Mouse (Mus musculus) forebrain, embryonic 11.5 days (tissue): ENCODE data around the gene Rab17. TPM values are rescaled to one million over a fixed set of nuclear protein-coding genes. Genes with fewer than 3 reads are reported as not detected.

Experiments
- ATAC-seq: fragments of 200-750 bp; cut with Nextera tagmentation; replicated peaks from 2 replicates; pipeline ENCODE4 v1.8.0; 2017; ENCODE audit warnings: moderate TSS enrichment; ENCODE audit not compliant: low FRiP score
- DNase-seq: peaks from one replicate; pipeline ENCODE4 v3.0.0-alpha.2; 2017; ENCODE audit warnings: low spot score
- H3K27ac ChIP-seq: fragments of 300-500 bp; sonication (generic); 2 replicates; pipeline ENCODE4 v1.5.1; 2014; ENCODE audit warnings: low read depth, low read length
- H3K27me3 ChIP-seq: fragments of 300-500 bp; sonication (generic); 2 replicates; pipeline ENCODE4 v1.6.1; 2014; ENCODE audit warnings: mild to moderate bottlenecking, low read length, mixed read lengths; ENCODE audit not compliant: control insufficient read depth, insufficient read depth
- H3K36me3 ChIP-seq: fragments of 300-500 bp; sonication (generic); 2 replicates; pipeline ENCODE4 v1.6.1; 2014; ENCODE audit warnings: mild to moderate bottlenecking, low read length, moderate library complexity, mixed read lengths; ENCODE audit not compliant: control insufficient read depth, insufficient read depth
- H3K4me1 ChIP-seq: fragments of 300-500 bp; sonication (generic); replicated peaks from 2 replicates; pipeline ENCODE4 v1.6.1; 2014; ENCODE audit warnings: low read length, mixed read lengths; ENCODE audit not compliant: control insufficient read depth, insufficient read depth
- H3K4me2 ChIP-seq: fragments of 300-500 bp; sonication (generic); 2 replicates; pipeline ENCODE4 v1.6.1; 2014; ENCODE audit warnings: low read depth, mild to moderate bottlenecking, low read length, moderate library complexity, mixed read lengths; ENCODE audit not compliant: severe bottlenecking
- H3K4me3 ChIP-seq: fragments of 300-500 bp; sonication (generic); 2 replicates; pipeline ENCODE4 v1.5.1; 2014; ENCODE audit warnings: low read depth, low read length
- H3K9ac ChIP-seq: fragments of 300-500 bp; sonication (generic); 2 replicates; pipeline ENCODE4 v1.6.1; 2014; ENCODE audit warnings: low read length
- H3K9me3 ChIP-seq: fragments of 300-500 bp; sonication (generic); 2 replicates; pipeline ENCODE4 v1.6.1; 2016; ENCODE audit warnings: low read length, mixed read lengths; ENCODE audit not compliant: control insufficient read depth
- WGBS: fragments of 180-500 bp; shearing (Covaris S2); extraction: QIAGEN DNeasy Blood & Tissue Kit; methylation state at CpG from one replicate; pipeline ENCODE4 v1.1.7; 2014; 5-methylcytosine and 5-hydroxymethylcytosine counted together
- polyA plus RNA-seq: library from polyadenylated mRNA; unstranded; fragments of >200 nt; fragmentation: Nextera tagmentation; extraction: Ambion mirVana; gene quantifications from 2 replicates; pipeline ENCODE4 v1.2.1, GENCODE M21; 2014

Gene Rab17
- polyA plus RNA-seq, 1 experiment from 2014 or later, result not detected

- Histone ChIP-seq H3K4me2 (peak overlapping the region; percentile 13; the same call in 1 of the 2 replicates), H3K27ac (no peak overlapping the region)
These were observed 5.6 kb upstream of the Rab17 start for GRCm38 (mm10) chr1:90974906-90975649.

GRCm38 (mm10) chr1:90973574-90973911, 4.1 kb upstream of the Rab17 start:
- H3K27ac ChIP-seq, result no peak overlapping the region
- no peaks in the 10 kb centered on the region for H3K36me3 ChIP-seq
- no peaks in the 10 kb centered on the region for H3K9me3 ChIP-seq
- H3K4me3 ChIP-seq, result no peak overlapping the region
- H3K4me1 ChIP-seq, result peaks cover 4% of the 10 kb centered on the region; the same call in 1 of the 2 replicates
- H3K27me3 ChIP-seq, result no peaks in the 10 kb centered on the region
- H3K9ac ChIP-seq, result no peak overlapping the region
- ATAC-seq, result 0 out of 2 replicates have a peak, but pooled peaks have one; percentile 18
- WGBS, result 91% methylated on average over 2 of the region's 2 CpGs
- no peak overlapping the region for H3K4me2 ChIP-seq
- no peak for DNase-seq

More at GRCm38 (mm10) chr1:90974906-90975649, 5.6 kb upstream of the Rab17 start:
- Histone ChIP-seq H3K9me3 (no peaks in the 10 kb centered on the region), H3K36me3 (no peaks in the 10 kb centered on the region), H3K27me3 (no peaks in the 10 kb centered on the region), H3K4me1 (peaks cover 4% of the 10 kb centered on the region; the same call in 1 of the 2 replicates), H3K4me3 (no peak overlapping the region), H3K9ac (no peak overlapping the region)
- ATAC-seq, result peak; percentile 56
- peak; percentile 76 for DNase-seq
- 8% methylated on average over 12 of the region's 12 CpGs for WGBS

GRCm38 (mm10) chr1:90972911-90973573, 3.6 kb upstream of the Rab17 start:
- H3K27ac ChIP-seq, result no peak overlapping the region
- H3K9ac ChIP-seq, result no peak overlapping the region
- peak; percentile 70 for ATAC-seq
- no peaks in the 10 kb centered on the region for H3K9me3 ChIP-seq
- H3K4me3 ChIP-seq, result no peak overlapping the region
- H3K4me2 ChIP-seq, result no peak overlapping the region; the same call in 1 of the 2 replicates
- H3K4me1 ChIP-seq, result peaks cover 4% of the 10 kb centered on the region; the same call in 1 of the 2 replicates
- no peaks in the 10 kb centered on the region for H3K36me3 ChIP-seq
- no peaks in the 10 kb centered on the region for H3K27me3 ChIP-seq
- 13% methylated on average over 9 of the region's 9 CpGs for WGBS
- DNase-seq, result peak; percentile 96

- ATAC-seq (no peak), DNase-seq (no peak)
- Histone ChIP-seq H3K4me1 (peaks cover 4% of the 10 kb centered on the region; the same call in 1 of the 2 replicates), H3K4me2 (peak overlapping the region; percentile 11; the same call in 1 of the 2 replicates), H3K36me3 (no peaks in the 10 kb centered on the region), H3K4me3 (no peak overlapping the region), H3K9me3 (no peaks in the 10 kb centered on the region), H3K27me3 (no peaks in the 10 kb centered on the region), H3K27ac (no peak overlapping the region), H3K9ac (no peak overlapping the region)
- 74% methylated on average over 10 of the region's 10 CpGs for WGBS
These were observed 475 bp upstream of the Rab17 start for GRCm38 (mm10) chr1:90969881-90970390.

- peaks cover 3% of the 10 kb centered on the region; the same call in 1 of the 2 replicates for H3K4me1 ChIP-seq
- no peak overlapping the region for H3K4me3 ChIP-seq
- no peaks in the 10 kb centered on the region for H3K36me3 ChIP-seq
- H3K9ac ChIP-seq, result no peak overlapping the region
- no peaks in the 10 kb centered on the region for H3K9me3 ChIP-seq
- ATAC-seq, result no peak
- 82% methylated on average over 4 of the region's 4 CpGs for WGBS
- no peak overlapping the region for H3K4me2 ChIP-seq
- DNase-seq, result no peak
- H3K27me3 ChIP-seq, result no peaks in the 10 kb centered on the region
- no peak overlapping the region for H3K27ac ChIP-seq
These were observed 812 bp downstream of the Rab17 start for GRCm38 (mm10) chr1:90968649-90969048.

- Histone ChIP-seq H3K27me3 (no peaks in the 10 kb centered on the region), H3K4me3 (no peak overlapping the region), H3K9me3 (no peaks in the 10 kb centered on the region), H3K4me2 (no peak overlapping the region), H3K36me3 (no peaks in the 10 kb centered on the region), H3K9ac (no peak overlapping the region), H3K4me1 (no peaks in the 10 kb centered on the region), H3K27ac (no peak overlapping the region)
- ATAC-seq (no peak), DNase-seq (no peak)
- 68% methylated on average over 7 of the region's 7 CpGs for WGBS
These were observed 1.9 kb downstream of the Rab17 start for GRCm38 (mm10) chr1:90967583-90967982.

GRCm38 (mm10) chr1:90962994-90963393, 6.5 kb downstream of the Rab17 start:
- no peaks in the 10 kb centered on the region for H3K9me3 ChIP-seq
- H3K36me3 ChIP-seq, result no peaks in the 10 kb centered on the region
- no peak overlapping the region for H3K4me2 ChIP-seq
- no peak overlapping the region for H3K9ac ChIP-seq
- no peak overlapping the region for H3K4me3 ChIP-seq
- no peaks in the 10 kb centered on the region for H3K4me1 ChIP-seq
- WGBS, result 43% methylated on average over 3 of the region's 3 CpGs
- DNase-seq (no peak), ATAC-seq (no peak)
- H3K27me3 ChIP-seq, result no peaks in the 10 kb centered on the region
- no peak overlapping the region for H3K27ac ChIP-seq

GRCm38 (mm10) chr1:90962526-90962925, 6.9 kb downstream of the Rab17 start:
- H3K27ac ChIP-seq, result no peak overlapping the region
- DNase-seq (no peak), ATAC-seq (no peak)
- H3K9me3 ChIP-seq, result no peaks in the 10 kb centered on the region
- no peak overlapping the region for H3K4me2 ChIP-seq
- H3K36me3 ChIP-seq, result no peaks in the 10 kb centered on the region
- H3K9ac ChIP-seq, result no peak overlapping the region
- 53% methylated on average over 4 of the region's 4 CpGs for WGBS
- no peaks in the 10 kb centered on the region for H3K27me3 ChIP-seq
- H3K4me1 ChIP-seq, result no peaks in the 10 kb centered on the region
- H3K4me3 ChIP-seq, result no peak overlapping the region
